ENCODE assay signal across 8 mouse cellular contexts in genomic region chr7:109958843-109959715, GRCm38 (mm10). TPM values are rescaled to one million over a fixed set of nuclear protein-coding genes. Genes with fewer than 3 reads are reported as not detected.
DNase-seq lines count a peak whose midpoint lies in the region; ATAC-seq and TF ChIP-seq lines count a peak whose summit lies in the region.

No protein-coding gene starts in this region.

- no peak for TF ChIP-seq CTCF in kidney, adult 2 months (conservative IDR thresholded peaks at IDR 0.05; ENCODE audit: insufficient read depth, insufficient read length, low read depth, low read length)

- H3K27me3 ChIP-seq in kidney, adult 2 months (replicated peaks; ENCODE audit: control insufficient read depth, insufficient read depth, low read length): no peaks in the 10 kb centered on the region
- no peaks in the 10 kb centered on the region for H3K27me3 ChIP-seq in midbrain, embryonic 11.5 days (ENCODE audit: control insufficient read depth, insufficient read depth, low read length)

- ATAC-seq in erythroblast, adult 5-6 weeks (replicated peaks; ENCODE audit: low FRiP score, poor library complexity, severe bottlenecking): peak; percentile 41; the same call in 1 of the 2 replicates
- ATAC-seq in midbrain, embryonic 11.5 days (ENCODE audit: low FRiP score): no peak

- no peaks in the 10 kb centered on the region for H3K36me3 ChIP-seq in kidney, adult 2 months (ENCODE audit: control insufficient read depth, insufficient read depth, low read length)
- H3K36me3 ChIP-seq in midbrain, embryonic 11.5 days (ENCODE audit: control insufficient read depth, insufficient read depth, low read length): no peaks in the 10 kb centered on the region

- peak overlapping the region; percentile 82 for H3K4me2 ChIP-seq in midbrain, embryonic 11.5 days

- H3K27ac ChIP-seq in kidney, adult 2 months (ENCODE audit: insufficient read depth, low read depth, low read length): peak overlapping the region; percentile 91
- peak overlapping the region; percentile 85 for H3K27ac ChIP-seq in midbrain, embryonic 11.5 days (ENCODE audit: low read depth, low read length)

- no peak for TF ChIP-seq POLR2A in kidney, adult 2 months (IDR thresholded peaks at IDR 0.05; ENCODE audit: low read depth, low read length)

- H3K4me1 ChIP-seq in kidney, adult 2 months (ENCODE audit: control insufficient read depth, insufficient read depth, low read length): peaks cover 20% of the 10 kb centered on the region
- H3K4me1 ChIP-seq in midbrain, embryonic 11.5 days (ENCODE audit: control insufficient read depth, insufficient read depth, low read length): peaks cover 24% of the 10 kb centered on the region

- H3K9me3 ChIP-seq in midbrain, embryonic 11.5 days (ENCODE audit: control insufficient read depth, low read length): no peaks in the 10 kb centered on the region; the same call in 1 of the 2 replicates

- peak overlapping the region; percentile 97 for H3K4me3 ChIP-seq in kidney, adult 2 months (ENCODE audit: insufficient read depth, low read depth, low read length)
- peak overlapping the region; percentile 92 for H3K4me3 ChIP-seq in midbrain, embryonic 11.5 days (ENCODE audit: low read depth, low read length)

- DNase-seq in gastrocnemius, postnatal 14 days: peak; percentile 33
- no peak for DNase-seq in gastrocnemius, adult 18-20 months (ENCODE audit: low spot score)
- peak; percentile 63 for DNase-seq in CD4-positive, CD25-positive, alpha-beta regulatory T cell, adult 2 months (ENCODE audit: low read depth, low spot score)
- no peak for DNase-seq in kidney, adult 2 months
- DNase-seq in midbrain, embryonic 11.5 days (ENCODE audit: low spot score, missing footprints): peak; percentile 89
- DNase-seq in thymus, postnatal 4 days: peak; percentile 20
- DNase-seq in ovary, postnatal 36 days (ENCODE audit: low spot score): no peak

- intact Hi-C loops in gastrocnemius, postnatal 14 days (cut with DNase I; ENCODE audit: low total_unique reads): no loop called here

- 6% methylated on average over 18 of the region's 18 CpGs for WGBS in kidney, adult 2 months
- WGBS in midbrain, embryonic 11.5 days: 8% methylated on average over 18 of the region's 18 CpGs

- H3K9ac ChIP-seq in midbrain, embryonic 11.5 days (ENCODE audit: low read length): peak overlapping the region; percentile 96

RNA-seq across cellular contexts. Expression of gene Dennd5a, which starts 1.2 kb away (rescaled TPM):
- total RNA-seq in gastrocnemius, postnatal 14 days (2021): 10 to 100 TPM; 50.2 to 57.4 TPM
- 10 to 100 TPM; 36.2 to 47.5 TPM for total RNA-seq in gastrocnemius, adult 18-20 months (2021)
- 54.6 and 55.8 TPM in 2 replicates for total RNA-seq in erythroblast, adult 5-6 weeks (2015; ENCODE audit: low replicate concordance)
- total RNA-seq in erythroblast, adult 5-6 weeks (2017; ENCODE audit: low replicate concordance): 19.8 and 26.3 TPM in 2 replicates
- polyA plus RNA-seq in kidney, adult 2 months (2012; rRNA removed): 66.6 and 67.6 TPM in 2 replicates
- polyA plus RNA-seq in midbrain, embryonic 11.5 days (2014; fragmentation: Nextera tagmentation; extraction: Ambion mirVana): 52.4 and 53.0 TPM in 2 replicates

RNA-seq across cellular contexts. Expression of gene Tmem41b, which starts 27.6 kb away (rescaled TPM):
- total RNA-seq in gastrocnemius, postnatal 14 days (2021): 10 to 100 TPM; 28.8 to 32.6 TPM
- 10 to 100 TPM; 23.3 to 26.9 TPM for total RNA-seq in gastrocnemius, adult 18-20 months (2021)
- total RNA-seq in erythroblast, adult 5-6 weeks (2015; ENCODE audit: low replicate concordance): 10.7 and 14.2 TPM in 2 replicates
- total RNA-seq in erythroblast, adult 5-6 weeks (2017; ENCODE audit: low replicate concordance): 19.3 and 25.2 TPM in 2 replicates
- 26.2 and 27.1 TPM in 2 replicates for polyA plus RNA-seq in kidney, adult 2 months (2012; rRNA removed)
- 85.6 and 89.5 TPM in 2 replicates for polyA plus RNA-seq in midbrain, embryonic 11.5 days (2014; fragmentation: Nextera tagmentation; extraction: Ambion mirVana)

RNA-seq across cellular contexts. Expression of gene Ipo7, which starts 59.0 kb away (rescaled TPM):
- 10 to 100 TPM; 68.5 to 68.6 TPM for total RNA-seq in gastrocnemius, postnatal 14 days (2021)
- total RNA-seq in gastrocnemius, adult 18-20 months (2021): 10 to 100 TPM; 88.3 to 92.0 TPM
- 17.9 and 24.5 TPM in 2 replicates for total RNA-seq in erythroblast, adult 5-6 weeks (2015; ENCODE audit: low replicate concordance)
- 33.1 and 39.3 TPM in 2 replicates for total RNA-seq in erythroblast, adult 5-6 weeks (2017; ENCODE audit: low replicate concordance)
- polyA plus RNA-seq in kidney, adult 2 months (2012; rRNA removed): 17.9 and 22.3 TPM in 2 replicates
- 37.8 and 40.2 TPM in 2 replicates for polyA plus RNA-seq in midbrain, embryonic 11.5 days (2014; fragmentation: Nextera tagmentation; extraction: Ambion mirVana)

Comparison
In these comparisons a context has a peak if more than half of its experiments do, and no peak if none do; other contexts are left out.
1. DNase-seq: peak in gastrocnemius, postnatal 14 days (single experiment), CD4-positive, CD25-positive, alpha-beta regulatory T cell, adult 2 months (single experiment), midbrain, embryonic 11.5 days (single experiment) and thymus, postnatal 4 days (single experiment); none in gastrocnemius, adult 18-20 months (single experiment), kidney, adult 2 months (single experiment) and ovary, postnatal 36 days (single experiment).